Mouse (Mus musculus): Measurements from ENCODE around the gene Apol7e. TPM values are rescaled to one million over a fixed set of nuclear protein-coding genes. Genes with fewer than 3 reads are reported as not detected.

Gene Apol7e
- total RNA-seq, 1 experiment = 0.13 TPM

- peak; percentile 65 for DNase-seq (ENCODE audit: low read depth, low spot score)
- H3K9me3 ChIP-seq (ENCODE audit: control insufficient read depth, insufficient read depth, low read depth, low read length) = no peaks in the 10 kb centered on the region
- no peak overlapping the region for H3K4me3 ChIP-seq (ENCODE audit: insufficient read depth in 1 of 2, low read depth in 1 of 2, low read length in 2 of 2, poor library complexity in 1 of 2, severe bottlenecking in 1 of 2)
- 0 out of 2 replicates have a peak overlapping the region, but pooled peaks have one; percentile 5 for H3K9ac ChIP-seq (ENCODE audit: insufficient read depth, low read depth, low read length, poor library complexity, severe bottlenecking)
- peaks cover 58% of the 10 kb centered on the region for H3K36me3 ChIP-seq (ENCODE audit: control insufficient read depth, insufficient read depth, low read length, poor library complexity, severe bottlenecking)
- in situ Hi-C loops (cut with MboI; ENCODE audit: low sequenced_read_pairs in 2 of 2, unreplicated experiment in 2 of 2) = no loop called here
- H3K27ac ChIP-seq (ENCODE audit: insufficient read depth, low read depth, low read length, poor library complexity, severe bottlenecking) = no peak overlapping the region
- H3K4me1 ChIP-seq (ENCODE audit: control insufficient read depth in 2 of 2, insufficient read depth in 2 of 2, low read length in 2 of 2, poor library complexity in 1 of 2) = peaks cover 0 to 6% of the 10 kb centered on the region in 2 experiments; a peak in 1 of 4 replicates
- no peak for TF ChIP-seq CHD2 (IDR thresholded peaks at IDR 0.05; ENCODE audit: low read depth, low read length)
- TF ChIP-seq ZNF384 (IDR thresholded peaks at IDR 0.05; ENCODE audit: low read depth, low read length) = no peak
- TF ChIP-seq HCFC1 (IDR thresholded peaks at IDR 0.05; ENCODE audit: borderline replicate concordance, insufficient read depth, low read length) = no peak
- TF ChIP-seq ZC3H11A (IDR thresholded peaks at IDR 0.05; ENCODE audit: borderline replicate concordance, low read depth, low read length) = no peak
- TF ChIP-seq MAFK (IDR thresholded peaks at IDR 0.05; ENCODE audit: insufficient read depth, low read depth, low read length) = no peak
Measured at GRCm38 (mm10) chr15:77761561-77762380, 63.1 kb downstream of the Apol7e start.

GRCm38 (mm10) chr15:77763050-77763449 is 64.4 kb downstream of the Apol7e start:
- H3K36me3 ChIP-seq (ENCODE audit: control insufficient read depth, insufficient read depth, low read length, poor library complexity, severe bottlenecking) = peaks cover 70% of the 10 kb centered on the region
- H3K4me1 ChIP-seq (ENCODE audit: control insufficient read depth in 2 of 2, insufficient read depth in 2 of 2, low read length in 2 of 2, poor library complexity in 1 of 2) = peaks cover 0 to 6% of the 10 kb centered on the region in 2 experiments; a peak in 1 of 4 replicates
- no peak overlapping the region for H3K9ac ChIP-seq (ENCODE audit: insufficient read depth, low read depth, low read length, poor library complexity, severe bottlenecking)
- in situ Hi-C loops (cut with MboI; ENCODE audit: low sequenced_read_pairs in 2 of 2, unreplicated experiment in 2 of 2) = no loop called here
- TF ChIP-seq ZNF384 (IDR thresholded peaks at IDR 0.05; ENCODE audit: low read depth, low read length) = no peak
- no peak for TF ChIP-seq ZC3H11A (IDR thresholded peaks at IDR 0.05; ENCODE audit: borderline replicate concordance, low read depth, low read length)
- TF ChIP-seq CHD2 (IDR thresholded peaks at IDR 0.05; ENCODE audit: low read depth, low read length) = no peak
- TF ChIP-seq MAFK (IDR thresholded peaks at IDR 0.05; ENCODE audit: insufficient read depth, low read depth, low read length) = no peak
- TF ChIP-seq HCFC1 (IDR thresholded peaks at IDR 0.05; ENCODE audit: borderline replicate concordance, insufficient read depth, low read length) = no peak
- no peak for DNase-seq (ENCODE audit: low read depth, low spot score)
- no peaks in the 10 kb centered on the region for H3K9me3 ChIP-seq (ENCODE audit: control insufficient read depth, insufficient read depth, low read depth, low read length)
- H3K4me3 ChIP-seq (ENCODE audit: insufficient read depth in 1 of 2, low read depth in 1 of 2, low read length in 2 of 2, poor library complexity in 1 of 2, severe bottlenecking in 1 of 2) = no peak overlapping the region
- H3K27ac ChIP-seq (ENCODE audit: insufficient read depth, low read depth, low read length, poor library complexity, severe bottlenecking) = no peak overlapping the region

GRCm38 (mm10) chr15:77763702-77764101 is 65.0 kb downstream of the Apol7e start:
- no peak for DNase-seq (ENCODE audit: low read depth, low spot score)
- peaks cover 77% of the 10 kb centered on the region for H3K36me3 ChIP-seq (ENCODE audit: control insufficient read depth, insufficient read depth, low read length, poor library complexity, severe bottlenecking)

GRCm38 (mm10) chr15:77764391-77765006 is 65.8 kb downstream of the Apol7e start:
- H3K4me3 ChIP-seq (ENCODE audit: insufficient read depth in 1 of 2, low read depth in 1 of 2, low read length in 2 of 2, poor library complexity in 1 of 2, severe bottlenecking in 1 of 2) = no peak overlapping the region
- in situ Hi-C loops (cut with MboI; ENCODE audit: low sequenced_read_pairs in 2 of 2, unreplicated experiment in 2 of 2) = no loop called here
- no peak overlapping the region for H3K9ac ChIP-seq (ENCODE audit: insufficient read depth, low read depth, low read length, poor library complexity, severe bottlenecking)
- no peak for DNase-seq (ENCODE audit: low read depth, low spot score)
- H3K4me1 ChIP-seq (ENCODE audit: control insufficient read depth in 2 of 2, insufficient read depth in 2 of 2, low read length in 2 of 2, poor library complexity in 1 of 2) = peaks cover 0 to 6% of the 10 kb centered on the region in 2 experiments; a peak in 1 of 4 replicates
- TF ChIP-seq MAFK (IDR thresholded peaks at IDR 0.05; ENCODE audit: insufficient read depth, low read depth, low read length) (no peak), CHD2 (IDR thresholded peaks at IDR 0.05; ENCODE audit: low read depth, low read length) (no peak), ZNF384 (IDR thresholded peaks at IDR 0.05; ENCODE audit: low read depth, low read length) (no peak)
- H3K9me3 ChIP-seq (ENCODE audit: control insufficient read depth, insufficient read depth, low read depth, low read length) = no peaks in the 10 kb centered on the region
- H3K36me3 ChIP-seq (ENCODE audit: control insufficient read depth, insufficient read depth, low read length, poor library complexity, severe bottlenecking) = peaks cover 85% of the 10 kb centered on the region
- H3K27ac ChIP-seq (ENCODE audit: insufficient read depth, low read depth, low read length, poor library complexity, severe bottlenecking) = no peak overlapping the region

More at GRCm38 (mm10) chr15:77763702-77764101, 65.0 kb downstream of the Apol7e start:
- H3K9me3 ChIP-seq (ENCODE audit: control insufficient read depth, insufficient read depth, low read depth, low read length) = no peaks in the 10 kb centered on the region
- H3K4me3 ChIP-seq (ENCODE audit: insufficient read depth in 1 of 2, low read depth in 1 of 2, low read length in 2 of 2, poor library complexity in 1 of 2, severe bottlenecking in 1 of 2) = no peak overlapping the region
- in situ Hi-C loops (cut with MboI; ENCODE audit: low sequenced_read_pairs in 2 of 2, unreplicated experiment in 2 of 2) = no loop called here
- peaks cover 0 to 6% of the 10 kb centered on the region in 2 experiments; a peak in 1 of 4 replicates for H3K4me1 ChIP-seq (ENCODE audit: control insufficient read depth in 2 of 2, insufficient read depth in 2 of 2, low read length in 2 of 2, poor library complexity in 1 of 2)
- no peak overlapping the region for H3K27ac ChIP-seq (ENCODE audit: insufficient read depth, low read depth, low read length, poor library complexity, severe bottlenecking)
- H3K9ac ChIP-seq (ENCODE audit: insufficient read depth, low read depth, low read length, poor library complexity, severe bottlenecking) = no peak overlapping the region
- TF ChIP-seq MAFK (IDR thresholded peaks at IDR 0.05; ENCODE audit: insufficient read depth, low read depth, low read length) (no peak), ZC3H11A (IDR thresholded peaks at IDR 0.05; ENCODE audit: borderline replicate concordance, low read depth, low read length) (no peak)

All from ES-E14 (cell line).